Mouse (Mus musculus) MEL (cell line): ENCODE measurements at regions not wholly inside any gene's neighbourhood (a gene's known extent, or its start where the extent isn't known, plus 50 kb on each side); places are given as distances from the start of the nearest gene placed in this dataset.
"Not testable (repeated sequence)": the region's sequence is repeated elsewhere in the genome, so short reads cannot be mapped to it uniquely, and the experiment has no call there.

Experiments used
- DNase-seq: peaks from one replicate; pipeline ENCODE4 v3.0.0; 2011; ENCODE audit warnings: low read depth, low spot score
- H3K27ac ChIP-seq: 2 replicates; pipeline ENCODE4 v1.5.1; 2012; ENCODE audit warnings: low read depth, mild to moderate bottlenecking, control low read depth, low read length, moderate library complexity; ENCODE audit not compliant: control insufficient read depth
- H3K27me3 ChIP-seq, 2 experiments: fragments of 150-350 bp in 1 of 2; sonication (generic) in 1 of 2; 2 replicates each; pipeline ENCODE4 v1.6.1; 2012; ENCODE audit warnings: low read length in 2 of 2, mild to moderate bottlenecking in 2 of 2, improper control_type of control experiment in 1 of 2, moderate library complexity in 1 of 2; ENCODE audit not compliant: insufficient read depth in 2 of 2, control insufficient read depth in 1 of 2
- H3K36me3 ChIP-seq, 2 experiments: 2 replicates each; pipeline ENCODE4 v1.6.1; 2012 to 2014; ENCODE audit warnings: low read length in 2 of 2, improper control_type of control experiment in 1 of 2, inconsistent platforms in 1 of 2, mild to moderate bottlenecking in 1 of 2; ENCODE audit not compliant: insufficient read depth in 2 of 2, control insufficient read depth in 1 of 2
- H3K4me1 ChIP-seq, 2 experiments: fragments of 150-350 bp in 1 of 2; sonication (generic) in 1 of 2; 2 replicates each; pipeline ENCODE4 v1.6.1; 2012; ENCODE audit warnings: low read length in 2 of 2, improper control_type of control experiment in 1 of 2, mild to moderate bottlenecking in 1 of 2; ENCODE audit not compliant: insufficient read depth in 2 of 2, control insufficient read depth in 1 of 2
- H3K4me3 ChIP-seq, 2 experiments: fragments of 150-350 bp in 1 of 2; sonication (generic) in 1 of 2; 2 replicates each; pipeline ENCODE4 v1.5.1; 2012; ENCODE audit warnings: low read depth in 2 of 2, low read length in 2 of 2, mild to moderate bottlenecking in 2 of 2, moderate library complexity in 2 of 2, control low read depth in 1 of 2, improper control_type of control experiment in 1 of 2; ENCODE audit not compliant: control insufficient read depth in 1 of 2, insufficient read depth in 1 of 2
- H3K79me2 ChIP-seq: 2 replicates; pipeline ENCODE4 v1.6.1; 2012; ENCODE audit warnings: mild to moderate bottlenecking, low read length, moderate library complexity; ENCODE audit not compliant: control insufficient read depth, poor library complexity, insufficient read depth
- H3K9ac ChIP-seq: 2 replicates; pipeline ENCODE4 v1.6.1; 2012; ENCODE audit warnings: low read depth, mild to moderate bottlenecking, control low read depth, low read length, moderate library complexity; ENCODE audit not compliant: control insufficient read depth, poor library complexity, severe bottlenecking
- H3K9me3 ChIP-seq: fragments of 150-350 bp; sonication (generic); replicated peaks from 2 replicates; pipeline ENCODE4 v1.6.1; 2012; ENCODE audit warnings: mild to moderate bottlenecking, low read length, improper control_type of control experiment, moderate library complexity; ENCODE audit not compliant: insufficient read depth
- BHLHE40 ChIP-seq: IDR thresholded peaks from 2 replicates; pipeline ENCODE4 v1.6.1; 2012; ENCODE audit warnings: low read depth, mild to moderate bottlenecking, inconsistent platforms, low read length, improper control_type of control experiment, borderline replicate concordance
- EP300 ChIP-seq, 2 experiments: IDR thresholded peaks; 2 replicates each; pipeline ENCODE4 v1.6.1; 2011; ENCODE audit warnings: improper control_type of control experiment in 2 of 2, low read length in 2 of 2, low read depth in 1 of 2, mild to moderate bottlenecking in 1 of 2
- GABPA ChIP-seq: IDR thresholded peaks from 2 replicates; pipeline ENCODE4 v1.6.1; 2012; ENCODE audit warnings: low read depth, mild to moderate bottlenecking, inconsistent platforms, low read length, improper control_type of control experiment, moderate library complexity
- GATA1 ChIP-seq: IDR thresholded peaks from 2 replicates; pipeline ENCODE4 v1.6.1; 2011; ENCODE audit warnings: low read depth, low read length, improper control_type of control experiment
- JUND ChIP-seq: IDR thresholded peaks from 2 replicates; pipeline ENCODE4 v1.6.1; 2011; ENCODE audit warnings: low read depth, mild to moderate bottlenecking, improper control_type of control experiment, low read length
- MEF2A ChIP-seq: IDR thresholded peaks from 2 replicates; pipeline ENCODE4 v1.6.1; 2014; ENCODE audit warnings: low read depth, mild to moderate bottlenecking, inconsistent platforms, low read length, improper control_type of control experiment; ENCODE audit not compliant: poor library complexity, insufficient replicate concordance, severe bottlenecking; ENCODE audit errors: extremely low read depth
- MXI1 ChIP-seq: IDR thresholded peaks from 2 replicates; pipeline ENCODE4 v1.6.1; 2011; ENCODE audit warnings: mild to moderate bottlenecking, low read depth, low read length, improper control_type of control experiment
- MYB ChIP-seq: IDR thresholded peaks from 2 replicates; pipeline ENCODE4 v1.6.1; 2011; ENCODE audit warnings: mild to moderate bottlenecking, low read depth, low read length, improper control_type of control experiment
- NELFE ChIP-seq: IDR thresholded peaks from 2 replicates; pipeline ENCODE4 v1.6.1; 2011; ENCODE audit warnings: low read depth, low read length, improper control_type of control experiment
- NRF1 ChIP-seq: IDR thresholded peaks from 2 replicates; pipeline ENCODE4 v1.6.1; 2014; ENCODE audit warnings: low read depth, mild to moderate bottlenecking, inconsistent platforms, low read length, improper control_type of control experiment, moderate library complexity; ENCODE audit not compliant: poor library complexity, insufficient read depth, severe bottlenecking
- RAD21 ChIP-seq: IDR thresholded peaks from 2 replicates; pipeline ENCODE4 v1.6.1; 2011; ENCODE audit warnings: mild to moderate bottlenecking, low read depth, low read length, improper control_type of control experiment
- SMC3 ChIP-seq: IDR thresholded peaks from 2 replicates; pipeline ENCODE4 v1.6.1; 2011; ENCODE audit warnings: low read depth, low read length, improper control_type of control experiment
- TAL1 ChIP-seq: IDR thresholded peaks from 2 replicates; pipeline ENCODE4 v1.6.1; 2012; ENCODE audit warnings: mild to moderate bottlenecking, inconsistent platforms, low read length, moderate library complexity, mixed read lengths
- ZKSCAN1 ChIP-seq: IDR thresholded peaks from 2 replicates; pipeline ENCODE4 v1.6.1; 2012; ENCODE audit warnings: low read depth, mild to moderate bottlenecking, inconsistent platforms, low read length, improper control_type of control experiment, moderate library complexity
- ZMIZ1 ChIP-seq: IDR thresholded peaks from 2 replicates; pipeline ENCODE4 v1.6.1; 2012; ENCODE audit warnings: low read depth, mild to moderate bottlenecking, inconsistent platforms, low read length, improper control_type of control experiment, moderate library complexity
- ZNF384 ChIP-seq: IDR thresholded peaks from 2 replicates; pipeline ENCODE4 v1.6.1; 2012; ENCODE audit warnings: low read depth, mild to moderate bottlenecking, inconsistent platforms, low read length, improper control_type of control experiment

- no peak overlapping the region for H3K4me3 ChIP-seq
- H3K27me3 ChIP-seq = no peaks in the 10 kb centered on the region
- no peaks in the 10 kb centered on the region for H3K4me1 ChIP-seq
- TF ChIP-seq ZNF384 = no peak
- TF ChIP-seq GATA1 = no peak
- TF ChIP-seq ZMIZ1 = no peak
- TF ChIP-seq MYB = no peak
- no peak for TF ChIP-seq NELFE
- TF ChIP-seq, all 39 proteins: peak for 0
- no peaks in the 10 kb centered on the region for H3K36me3 ChIP-seq
- no peak overlapping the region for H3K27ac ChIP-seq
- no peaks in the 10 kb centered on the region for H3K9me3 ChIP-seq
- H3K9ac ChIP-seq = no peak overlapping the region
- H3K79me2 ChIP-seq = no peaks in the 10 kb centered on the region
- DNase-seq = no peak
Observed at GRCm38 (mm10) chr11:114483823-114484667, 184.3 kb upstream of the Rpl38 start.

DNA sequence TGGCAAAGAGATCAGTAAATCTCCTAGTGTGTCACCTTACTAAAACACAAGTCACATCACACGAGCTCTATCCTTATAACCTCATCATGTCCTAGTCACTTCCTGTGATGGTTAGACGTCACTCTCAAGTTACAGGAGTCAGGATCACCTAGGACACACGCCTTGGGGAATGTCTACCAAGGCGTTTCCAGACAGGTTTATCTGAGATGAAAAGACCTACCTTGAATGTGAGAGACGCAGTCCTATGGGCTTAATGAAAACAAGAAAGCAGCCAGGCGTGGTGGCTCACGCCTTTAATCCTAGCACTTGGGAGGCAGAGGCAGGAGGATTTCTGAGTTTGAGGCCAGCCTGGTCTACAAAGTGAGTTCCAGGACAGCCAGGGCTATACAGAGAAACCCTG lies 185.0 kb upstream of the Rpl38 start:
- not testable (repeated sequence) for H3K4me3 ChIP-seq, H3K9ac ChIP-seq, DNase-seq, H3K9me3 ChIP-seq, H3K27ac ChIP-seq, H3K4me1 ChIP-seq, H3K36me3 ChIP-seq, H3K27me3 ChIP-seq, H3K79me2 ChIP-seq

GRCm38 (mm10) chr11:114482070-114482469 lies 186.3 kb upstream of the Rpl38 start:
- DNase-seq = no peak
- Histone ChIP-seq H3K9me3 (no peaks in the 10 kb centered on the region), H3K27ac (no peak overlapping the region), H3K27me3 (no peaks in the 10 kb centered on the region), H3K4me1 (no peaks in the 10 kb centered on the region), H3K4me3 (no peak overlapping the region), H3K9ac (no peak overlapping the region), H3K79me2 (no peaks in the 10 kb centered on the region), H3K36me3 (no peaks in the 10 kb centered on the region)
- TF ChIP-seq NRF1 (no peak), EP300 (IDR thresholded peaks at IDR 0.05; ENCODE audit: low read depth in 1 of 2, low read length in 2 of 2) (no peak), JUND (no peak), MEF2A (no peak), ZKSCAN1 (no peak), MYB (no peak), GABPA (no peak), RAD21 (no peak), MXI1 (no peak), ZNF384 (no peak), SMC3 (no peak), BHLHE40 (no peak), TAL1 (no peak), GATA1 (no peak)
